Mouse (Mus musculus) hindbrain, embryonic 13.5 days (tissue): Measurements from ENCODE around the gene Kifap3. TPM values are rescaled to one million over a fixed set of nuclear protein-coding genes. Genes with fewer than 3 reads are reported as not detected.
A peak's percentile ranks its signal among the peaks of the same experiment; 100 is the strongest.

ENCODE experiments used
- ATAC-seq: fragments of 200-750 bp; cut with Nextera tagmentation; 2 replicates; pipeline ENCODE4 v1.8.0; 2017; ENCODE audit warnings: moderate TSS enrichment; ENCODE audit not compliant: low FRiP score
- H3K27ac ChIP-seq: fragments of 300-500 bp; sonication (generic); 2 replicates; pipeline ENCODE4 v1.5.1; 2015; ENCODE audit warnings: inconsistent platforms, mild to moderate bottlenecking, moderate library complexity
- H3K27me3 ChIP-seq: fragments of 300-500 bp; sonication (generic); 2 replicates; pipeline ENCODE4 v1.6.1; 2015; ENCODE audit warnings: mild to moderate bottlenecking, inconsistent platforms
- H3K36me3 ChIP-seq: fragments of 300-500 bp; sonication (generic); 2 replicates; pipeline ENCODE4 v1.6.1; 2015; ENCODE audit warnings: mild to moderate bottlenecking, inconsistent platforms
- H3K4me1 ChIP-seq: fragments of 300-500 bp; sonication (generic); replicated peaks from 2 replicates; pipeline ENCODE4 v1.6.1; 2015; ENCODE audit warnings: inconsistent platforms
- H3K4me2 ChIP-seq: fragments of 300-500 bp; sonication (generic); 2 replicates; pipeline ENCODE4 v1.6.1; 2015; ENCODE audit warnings: inconsistent platforms, mild to moderate bottlenecking, moderate library complexity
- H3K4me3 ChIP-seq: fragments of 300-500 bp; sonication (generic); 2 replicates; pipeline ENCODE4 v1.5.1; 2015; ENCODE audit warnings: mild to moderate bottlenecking, inconsistent platforms
- H3K9ac ChIP-seq: fragments of 300-500 bp; sonication (generic); 2 replicates; pipeline ENCODE4 v1.6.1; 2015; ENCODE audit warnings: mild to moderate bottlenecking, inconsistent platforms
- H3K9me3 ChIP-seq: fragments of 300-500 bp; sonication (generic); 2 replicates; pipeline ENCODE4 v1.6.1; 2016; ENCODE audit warnings: inconsistent platforms
- WGBS: fragments of 180-500 bp; shearing (Covaris S2); methylation state at CpG from one replicate; pipeline ENCODE4 v1.1.7; 2015; 5-methylcytosine and 5-hydroxymethylcytosine counted together
- polyA plus RNA-seq: library from polyadenylated mRNA; unstranded; fragments of >200 nt; fragmentation: Nextera tagmentation; extraction: Ambion mirVana; gene quantifications from 2 replicates; pipeline ENCODE4 v1.2.1, GENCODE M21; 2015

Kifap3 gene
- polyA plus RNA-seq, 1 experiment from 2014 or later, result 111 TPM

DNA sequence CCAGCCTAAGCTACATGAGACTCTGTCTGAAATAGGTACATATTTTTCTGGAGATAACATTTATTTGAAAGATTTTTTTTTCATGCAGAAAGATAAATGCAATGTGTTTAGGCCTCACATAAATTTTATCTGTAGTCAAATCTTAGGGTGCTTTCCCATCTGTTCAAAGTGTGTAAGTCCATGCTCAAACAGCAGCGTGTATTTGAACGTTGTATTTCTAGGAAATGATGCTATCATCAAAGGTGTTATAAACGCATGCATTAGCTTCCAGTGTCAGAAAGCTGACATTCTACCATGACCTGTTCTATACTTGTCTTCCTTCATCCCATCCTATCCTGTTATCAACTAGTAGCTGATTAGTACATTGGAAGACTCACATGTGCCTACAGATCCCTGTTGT is 124.0 kb downstream of the Kifap3 start:
- H3K9me3 ChIP-seq, result no peaks in the 10 kb centered on the region
- H3K4me1 ChIP-seq, result no peaks in the 10 kb centered on the region
- H3K9ac ChIP-seq, result no peak overlapping the region
- no peak overlapping the region for H3K4me3 ChIP-seq
- no peak overlapping the region for H3K27ac ChIP-seq
- no peaks in the 10 kb centered on the region for H3K27me3 ChIP-seq
- 96% methylated on average over 3 of the region's 3 CpGs for WGBS
- peaks cover 15% of the 10 kb centered on the region; the same call in 1 of the 2 replicates for H3K36me3 ChIP-seq
- H3K4me2 ChIP-seq, result no peak overlapping the region
- no peak for ATAC-seq

DNA sequence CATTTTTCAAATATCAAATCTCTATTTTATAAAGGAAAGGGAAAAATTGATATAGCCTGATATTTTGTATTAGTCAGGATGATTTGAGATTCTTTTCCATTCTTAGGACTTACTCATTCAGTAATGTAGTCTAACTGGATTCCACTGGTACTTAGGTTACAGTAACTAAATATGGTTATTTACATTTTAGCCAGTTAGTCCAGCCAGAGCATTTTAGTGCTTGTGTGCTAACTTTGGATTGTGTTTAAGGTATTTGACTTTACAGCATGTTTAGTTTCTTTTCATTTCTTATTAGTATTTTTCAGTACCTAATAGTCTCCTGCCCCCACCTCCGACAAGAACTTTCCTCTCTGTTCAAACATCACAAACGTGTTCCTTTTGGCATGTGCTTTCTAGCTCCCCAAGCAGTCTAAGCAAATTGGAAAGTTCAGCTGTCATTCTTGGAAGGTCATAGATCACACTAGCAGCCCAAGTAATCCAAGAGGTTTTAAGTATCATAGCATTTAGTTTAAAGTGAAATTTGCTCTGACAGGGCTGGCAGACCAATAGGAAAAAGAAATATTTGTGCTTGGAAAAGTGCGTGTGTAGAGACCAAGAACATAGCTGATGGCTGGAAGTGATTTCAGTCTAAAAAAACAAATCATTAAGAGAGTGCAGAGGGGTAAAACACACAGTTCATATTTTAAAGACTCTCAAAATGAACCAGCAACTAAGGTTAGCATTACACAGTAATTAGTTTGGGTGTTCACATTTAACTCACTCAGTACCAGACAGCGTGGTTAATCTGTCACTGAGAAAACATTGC is 127.8 kb downstream of the Kifap3 start:
- Histone ChIP-seq H3K27ac (no peak overlapping the region), H3K4me3 (no peak overlapping the region), H3K9ac (no peak overlapping the region), H3K36me3 (no peaks in the 10 kb centered on the region; the same call in none of the 2 replicates), H3K27me3 (no peaks in the 10 kb centered on the region), H3K4me2 (no peak overlapping the region), H3K4me1 (no peaks in the 10 kb centered on the region), H3K9me3 (no peaks in the 10 kb centered on the region)
- 75% methylated on average over 4 of the region's 4 CpGs for WGBS
- ATAC-seq, result no peak

DNA sequence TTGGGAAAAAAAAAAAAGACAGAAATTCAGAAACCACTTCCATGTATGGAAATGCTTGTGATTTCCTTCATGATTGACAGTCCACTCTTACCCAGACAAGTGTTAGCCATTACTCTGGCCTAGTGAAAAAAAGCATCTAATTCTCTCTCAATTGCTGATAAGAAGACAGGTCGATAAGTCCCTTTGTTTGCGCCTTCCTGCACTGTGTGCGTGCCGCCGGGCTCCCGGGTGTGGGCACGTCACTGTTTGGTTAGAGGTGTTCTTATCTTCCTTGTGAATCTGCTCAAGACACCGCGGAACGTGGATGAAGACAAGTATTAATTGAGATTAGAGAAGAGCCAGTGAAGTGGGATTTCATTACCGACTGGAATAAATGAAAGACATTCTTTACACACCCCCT is 129.0 kb downstream of the Kifap3 start:
- H3K9me3 ChIP-seq, result no peaks in the 10 kb centered on the region
- no peaks in the 10 kb centered on the region for H3K4me1 ChIP-seq
- no peak overlapping the region for H3K4me2 ChIP-seq
- no peak overlapping the region for H3K9ac ChIP-seq
- WGBS, result 73% methylated on average over 11 of the region's 11 CpGs
- no peaks in the 10 kb centered on the region for H3K27me3 ChIP-seq
- no peak overlapping the region for H3K4me3 ChIP-seq
- no peak overlapping the region for H3K27ac ChIP-seq
- no peak for ATAC-seq
- peaks cover 5% of the 10 kb centered on the region; the same call in 1 of the 2 replicates for H3K36me3 ChIP-seq

DNA sequence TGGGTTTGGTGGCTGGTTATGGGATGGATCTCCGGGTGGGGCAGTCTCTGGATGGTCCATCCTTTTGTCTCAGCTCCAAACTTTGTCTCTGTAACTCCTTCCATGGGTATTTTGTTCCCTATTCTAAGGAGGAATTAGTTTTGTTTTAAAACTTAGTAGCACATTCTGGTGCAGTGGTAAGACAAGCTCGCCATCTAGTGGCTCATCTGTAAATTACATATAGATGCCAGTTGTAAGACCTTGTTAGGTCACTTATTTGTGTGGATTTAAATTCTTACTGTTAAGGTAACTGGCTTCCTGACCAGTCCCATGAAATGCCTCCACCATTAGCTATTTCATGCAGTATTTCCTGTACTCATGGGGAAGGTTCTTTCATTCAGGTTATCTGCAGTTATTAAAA is 131.0 kb downstream of the Kifap3 start:
- 8% methylated on average over 2 of the region's 2 CpGs for WGBS
- H3K9me3 ChIP-seq, result no peaks in the 10 kb centered on the region
- peak; percentile 67; the same call in 1 of the 2 replicates for ATAC-seq

DNA sequence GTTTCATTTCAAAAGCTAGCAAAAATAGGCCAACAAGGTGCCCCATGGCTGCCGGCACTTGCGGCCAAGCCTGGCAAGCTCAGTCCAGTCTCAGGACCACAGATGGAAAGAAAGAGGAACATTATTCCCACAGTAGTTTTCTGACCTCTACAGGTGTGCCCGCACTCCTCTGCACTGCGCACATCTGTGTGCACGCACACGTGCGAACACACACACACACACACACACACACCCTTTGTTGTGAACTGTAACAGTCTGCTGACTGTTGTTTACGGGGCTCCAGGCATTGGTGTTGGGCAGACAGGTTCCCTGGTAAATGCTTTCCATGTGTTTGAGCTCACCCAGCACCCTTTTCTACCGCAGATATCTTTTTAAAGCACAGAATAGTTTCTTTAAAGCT is 131.4 kb downstream of the Kifap3 start:
- no peak overlapping the region for H3K9ac ChIP-seq
- H3K36me3 ChIP-seq, result peaks cover 12% of the 10 kb centered on the region
- H3K27ac ChIP-seq, result no peak overlapping the region
- no peak overlapping the region for H3K4me3 ChIP-seq
- no peak overlapping the region for H3K4me2 ChIP-seq
- WGBS, result 96% methylated on average over 9 of the region's 9 CpGs
- no peak for ATAC-seq
- H3K27me3 ChIP-seq, result no peaks in the 10 kb centered on the region
- H3K9me3 ChIP-seq, result no peaks in the 10 kb centered on the region
- no peaks in the 10 kb centered on the region for H3K4me1 ChIP-seq

More for the DNA sequence above, 131.0 kb downstream of the Kifap3 start:
- H3K27ac ChIP-seq, result no peak overlapping the region
- no peak overlapping the region for H3K4me3 ChIP-seq
- H3K4me1 ChIP-seq, result no peaks in the 10 kb centered on the region
- H3K4me2 ChIP-seq, result no peak overlapping the region
- no peak overlapping the region for H3K9ac ChIP-seq
- H3K36me3 ChIP-seq, result peaks cover 9% of the 10 kb centered on the region
- no peaks in the 10 kb centered on the region for H3K27me3 ChIP-seq

DNA sequence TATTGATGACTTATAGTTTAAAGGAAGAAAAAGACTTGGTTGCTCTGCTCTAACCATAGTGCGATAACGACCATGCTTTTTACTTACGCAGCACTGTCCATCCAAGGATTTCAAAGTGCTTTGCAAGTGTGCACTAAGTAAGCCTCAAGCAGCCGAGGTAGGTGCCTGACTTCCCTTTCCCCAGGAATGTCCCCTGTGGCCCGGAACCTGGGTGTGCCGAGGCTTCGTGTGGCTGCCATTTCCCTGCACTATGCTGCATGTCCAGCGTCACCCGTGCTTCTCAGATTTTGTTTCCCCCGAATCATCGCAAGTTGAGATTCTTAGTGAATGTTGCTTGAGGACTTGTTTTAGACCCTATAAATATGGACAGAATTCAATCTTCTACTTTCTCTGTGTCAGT is 132.6 kb downstream of the Kifap3 start:
- no peak overlapping the region for H3K4me3 ChIP-seq
- H3K36me3 ChIP-seq, result peaks cover 24% of the 10 kb centered on the region
- no peaks in the 10 kb centered on the region for H3K4me1 ChIP-seq
- no peak overlapping the region for H3K4me2 ChIP-seq
- no peak overlapping the region for H3K27ac ChIP-seq
- H3K27me3 ChIP-seq, result no peaks in the 10 kb centered on the region
- no peak overlapping the region for H3K9ac ChIP-seq
- no peak for ATAC-seq
- 94% methylated on average over 11 of the region's 11 CpGs for WGBS
- H3K9me3 ChIP-seq, result no peaks in the 10 kb centered on the region

DNA sequence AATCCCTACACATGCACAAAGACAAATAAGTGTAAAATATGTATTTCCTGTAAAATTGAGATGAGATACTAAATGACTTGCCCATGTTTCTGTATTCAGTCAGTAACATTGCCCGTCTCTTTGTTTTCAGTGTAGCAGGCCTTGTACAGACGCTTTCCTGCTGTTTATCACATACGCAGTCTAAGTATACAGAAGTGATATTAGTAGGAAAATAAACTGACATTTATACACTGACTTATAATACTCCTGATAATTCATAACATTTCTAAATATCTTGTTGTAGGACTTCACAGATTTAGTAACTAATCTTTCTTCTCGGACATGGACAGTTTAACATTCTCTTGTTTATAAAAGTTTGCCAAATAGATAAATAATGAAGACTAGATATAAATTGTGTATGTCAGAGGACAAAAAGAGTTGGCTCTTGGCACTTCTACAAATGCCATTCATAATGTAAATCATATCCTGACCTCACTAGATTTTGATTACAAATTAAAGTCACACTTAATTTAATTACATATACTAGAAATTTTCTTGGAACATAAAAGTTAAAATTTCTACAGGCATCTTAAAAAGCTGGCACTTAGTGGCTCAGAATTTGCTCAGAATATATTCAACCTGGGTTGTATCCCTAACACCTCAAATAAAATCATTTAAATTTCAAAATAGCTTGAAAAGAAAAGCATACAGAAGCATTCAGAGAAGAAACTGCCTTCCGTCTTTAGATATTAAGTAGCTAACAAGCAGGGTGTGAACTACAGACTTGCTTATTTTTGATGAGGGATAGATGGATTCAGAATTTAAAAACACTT is 138.2 kb downstream of the Kifap3 start:
- 97% methylated on average over 5 of the region's 5 CpGs for WGBS
- Histone ChIP-seq H3K4me2 (no peak overlapping the region), H3K27me3 (no peaks in the 10 kb centered on the region), H3K9me3 (no peaks in the 10 kb centered on the region), H3K4me1 (no peaks in the 10 kb centered on the region), H3K27ac (no peak overlapping the region), H3K36me3 (peaks cover 35% of the 10 kb centered on the region), H3K4me3 (no peak overlapping the region), H3K9ac (no peak overlapping the region)
- ATAC-seq, result no peak

DNA sequence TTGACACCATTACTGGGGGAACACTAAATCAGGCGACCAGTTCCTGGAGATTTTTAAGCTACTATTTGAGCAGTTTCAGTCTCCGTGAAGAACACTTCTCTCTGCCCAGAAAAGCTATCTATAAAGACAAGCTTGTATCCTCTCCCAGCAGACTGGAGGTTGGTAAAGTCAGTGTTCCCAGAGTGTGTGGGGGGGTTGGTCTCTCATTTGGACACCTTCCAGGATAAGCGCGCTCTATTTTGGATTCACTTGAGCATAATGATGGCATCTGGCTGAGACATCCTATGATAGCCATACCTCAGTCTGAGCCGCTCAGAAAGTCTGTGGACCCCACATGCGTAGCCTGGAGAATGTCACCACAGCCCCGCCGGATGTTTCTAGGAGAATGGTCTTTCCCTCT is 144.7 kb downstream of the Kifap3 start:
- peaks cover 8% of the 10 kb centered on the region for H3K4me1 ChIP-seq
- no peak overlapping the region for H3K9ac ChIP-seq
- no peaks in the 10 kb centered on the region for H3K36me3 ChIP-seq
- no peaks in the 10 kb centered on the region for H3K9me3 ChIP-seq
- no peak overlapping the region for H3K4me2 ChIP-seq
- 92% methylated on average over 8 of the region's 8 CpGs for WGBS
- no peak overlapping the region for H3K27ac ChIP-seq
- no peaks in the 10 kb centered on the region for H3K27me3 ChIP-seq
- no peak overlapping the region for H3K4me3 ChIP-seq
- ATAC-seq, result no peak

DNA sequence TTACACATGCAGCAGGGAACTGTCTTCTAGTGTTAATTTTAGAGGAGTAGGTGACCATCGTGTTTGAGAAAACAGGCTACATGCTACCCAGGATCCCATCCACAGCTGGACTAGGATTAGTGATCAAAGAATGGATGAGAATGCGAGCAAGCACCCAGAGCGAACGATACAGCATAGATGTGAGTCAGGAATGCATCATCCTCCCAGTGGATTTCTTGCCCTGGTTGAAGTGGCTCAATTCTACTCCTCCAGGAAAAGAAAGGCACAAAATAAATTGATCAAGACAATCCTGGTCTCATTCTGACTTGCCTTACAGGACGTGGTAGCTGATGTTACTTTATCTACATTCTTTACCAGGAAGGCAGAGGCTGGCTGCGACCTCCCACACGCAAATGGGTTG is 149.5 kb downstream of the Kifap3 start, which contains the start of gene Scyl3:
TSS of gene Scyl3 (plus strand) at position 255 of the 400 bp plus-strand sequence.
- no peaks in the 10 kb centered on the region for H3K9me3 ChIP-seq
- no peak for ATAC-seq
- peaks cover 7% of the 10 kb centered on the region for H3K36me3 ChIP-seq
- H3K4me1 ChIP-seq, result peaks cover 27% of the 10 kb centered on the region
- peak within 1 kb of the TSS; percentile 94 for H3K4me3 ChIP-seq
- H3K27me3 ChIP-seq, result no peaks in the 10 kb centered on the region
- peak within 1 kb of the TSS; percentile 80 for H3K4me2 ChIP-seq
- peak within 1 kb of the TSS; percentile 94 for H3K27ac ChIP-seq
- WGBS, result 75% methylated on average over 7 of the region's 7 CpGs
- H3K9ac ChIP-seq, result peak within 1 kb of the TSS; percentile 97

DNA sequence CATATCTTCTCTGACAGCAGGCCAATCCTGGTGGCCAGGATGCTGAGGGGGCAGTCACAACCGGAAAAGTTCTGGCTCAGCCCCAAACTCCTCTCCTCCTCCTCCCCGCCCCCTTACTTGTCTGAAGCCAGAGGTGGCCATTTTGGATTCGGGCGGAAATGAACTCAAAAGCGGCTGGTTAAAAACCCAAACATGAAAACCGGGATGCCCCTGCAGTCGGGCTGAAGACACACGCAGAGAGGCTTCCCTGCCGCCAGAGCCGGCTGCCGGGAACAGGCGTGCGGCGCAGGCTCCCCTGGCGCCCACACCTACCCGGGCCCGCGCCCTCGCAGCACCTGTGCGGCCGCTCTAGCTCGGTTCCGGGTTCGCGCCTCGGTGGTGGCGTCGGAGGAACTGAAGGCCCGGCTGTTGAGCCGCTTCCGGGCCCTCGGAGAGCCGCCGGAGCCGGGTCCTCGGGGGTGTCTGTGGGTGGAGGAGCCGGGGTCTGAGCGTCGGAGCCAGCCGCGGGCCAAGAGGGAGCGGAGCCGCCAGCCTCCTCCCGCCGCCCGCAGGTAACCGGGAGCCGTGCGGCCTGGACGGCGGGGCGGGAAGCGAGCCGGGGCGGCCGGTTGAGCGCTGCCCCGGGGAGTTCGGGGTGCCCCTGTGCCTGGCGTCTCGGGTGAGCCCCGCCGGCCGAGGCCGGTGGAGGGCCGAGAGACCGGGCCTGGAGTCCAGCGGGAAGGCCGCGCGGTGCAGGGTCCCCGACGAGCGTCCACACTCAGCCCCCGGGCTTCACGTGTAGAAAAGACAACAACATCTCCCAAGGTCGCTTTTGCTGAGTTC is 150.5 kb downstream of the Kifap3 start:
- Histone ChIP-seq H3K9me3 (no peaks in the 10 kb centered on the region), H3K9ac (peak overlapping the region; percentile 97), H3K27me3 (no peaks in the 10 kb centered on the region), H3K27ac (peak overlapping the region; percentile 94), H3K4me3 (peak overlapping the region; percentile 94), H3K4me1 (peaks cover 27% of the 10 kb centered on the region), H3K4me2 (peak overlapping the region; percentile 80), H3K36me3 (peaks cover 17% of the 10 kb centered on the region)
- under 1% methylated on average over 73 of the region's 77 CpGs for WGBS
- peak; percentile 97 for ATAC-seq

DNA sequence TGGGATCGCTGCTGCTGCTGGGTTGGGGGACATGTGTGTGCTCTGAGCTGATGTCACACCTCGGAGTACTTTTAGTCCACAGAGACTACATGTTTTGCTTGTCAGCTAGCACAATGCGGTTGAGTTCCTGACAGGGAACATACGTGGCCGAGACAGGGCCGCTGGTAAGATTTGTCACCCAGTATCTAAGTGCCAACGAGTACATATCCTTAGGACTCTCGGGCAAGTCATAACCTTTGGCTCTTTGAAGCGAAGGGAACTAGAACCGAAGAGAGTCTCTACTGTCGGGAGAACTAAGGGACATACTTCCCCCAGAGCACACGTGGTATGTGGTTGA is 151.0 kb downstream of the Kifap3 start:
- H3K27me3 ChIP-seq, result no peaks in the 10 kb centered on the region
- H3K4me3 ChIP-seq, result peak overlapping the region; percentile 94
- WGBS, result 6% methylated on average over 12 of the region's 12 CpGs
- H3K4me2 ChIP-seq, result peak overlapping the region; percentile 80
- H3K27ac ChIP-seq, result peak overlapping the region; percentile 94
- peak overlapping the region; percentile 97 for H3K9ac ChIP-seq
- peaks cover 23% of the 10 kb centered on the region for H3K36me3 ChIP-seq
- H3K9me3 ChIP-seq, result no peaks in the 10 kb centered on the region
- H3K4me1 ChIP-seq, result peaks cover 27% of the 10 kb centered on the region
- ATAC-seq, result no peak; the same call in 1 of the 2 replicates

DNA sequence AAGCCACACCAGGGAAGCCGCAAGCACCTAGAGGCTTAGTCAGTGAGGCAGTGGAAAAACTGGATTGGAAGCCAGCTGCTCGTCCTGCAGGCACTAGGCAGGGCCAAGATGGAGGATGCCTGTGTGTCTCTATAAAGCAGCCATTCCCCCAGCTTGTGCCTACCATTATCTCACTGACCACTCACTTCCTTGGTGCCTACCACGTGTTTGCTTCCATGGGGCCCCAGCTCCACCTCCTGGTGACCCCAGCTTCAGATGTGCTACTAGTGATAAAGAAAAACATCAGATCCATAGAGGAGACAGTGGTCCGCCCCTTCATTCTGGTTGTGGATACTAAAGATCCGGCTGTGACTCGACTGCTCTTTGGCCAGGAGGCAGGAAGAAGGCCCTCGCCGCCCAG is 152.4 kb downstream of the Kifap3 start:
- no peaks in the 10 kb centered on the region for H3K27me3 ChIP-seq
- ATAC-seq, result no peak
- peaks cover 37% of the 10 kb centered on the region for H3K36me3 ChIP-seq
- H3K4me3 ChIP-seq, result no peak overlapping the region
- H3K27ac ChIP-seq, result no peak overlapping the region
- peaks cover 27% of the 10 kb centered on the region for H3K4me1 ChIP-seq
- H3K9ac ChIP-seq, result no peak overlapping the region
- WGBS, result 88% methylated on average over 8 of the region's 8 CpGs
- H3K9me3 ChIP-seq, result no peaks in the 10 kb centered on the region
- H3K4me2 ChIP-seq, result no peak overlapping the region
